Comparison of ENCODE assay signal across 12 mouse cellular contexts in genomic region chr19:5872528-5872927, GRCm38 (mm10). TPM values are rescaled to one million over a fixed set of nuclear protein-coding genes. Genes with fewer than 3 reads are reported as not detected.
DNase-seq lines count a peak whose midpoint lies in the region; ATAC-seq and TF ChIP-seq lines count a peak whose summit lies in the region.
"Had no signal": no experiment of that assay in that cellular context is flagged by ENCODE, and none has a peak within 500 bp of the region (broad histone marks: within the 10 kb centered on the region; RNA-seq: fewer than 3 reads in every experiment).

No protein-coding gene starts in this region.

- no peak for TF ChIP-seq POLR2A in spleen, adult 2 months (IDR thresholded peaks at IDR 0.05; ENCODE audit: low read depth, low read length)

- no peak overlapping the region for H3K27ac ChIP-seq in heart, embryonic 14.5 days (replicated peaks in 1 of 2; ENCODE audit: control insufficient read depth in 1 of 2, insufficient read depth in 1 of 2, low read depth in 2 of 2, low read length in 2 of 2)
- H3K27ac ChIP-seq in spleen, adult 2 months (ENCODE audit: insufficient read depth, low read length) = peak overlapping the region; percentile 88
- peak overlapping the region; percentile 60; the same call in 1 of the 2 replicates for H3K27ac ChIP-seq in liver, embryonic 13.5 days

- H3K9ac ChIP-seq in heart, embryonic 14.5 days (ENCODE audit: low read length) = no peak overlapping the region; the same call in 1 of the 2 replicates
- peak overlapping the region; percentile 14; the same call in 1 of the 2 replicates for H3K9ac ChIP-seq in liver, embryonic 13.5 days

- no peaks in the 10 kb centered on the region for H3K27me3 ChIP-seq in heart, embryonic 14.5 days (ENCODE audit: control insufficient read depth, insufficient read depth, low read length)
- no peaks in the 10 kb centered on the region for H3K27me3 ChIP-seq in spleen, adult 2 months (ENCODE audit: control insufficient read depth, insufficient read depth, low read length)
- no peaks in the 10 kb centered on the region for H3K27me3 ChIP-seq in liver, embryonic 13.5 days

- H3K4me2 ChIP-seq in heart, embryonic 14.5 days (ENCODE audit: low read length) = peak overlapping the region; percentile 29; the same call in 1 of the 2 replicates
- peak overlapping the region; percentile 90; the same call in 1 of the 2 replicates for H3K4me2 ChIP-seq in liver, embryonic 13.5 days

- peaks cover 46% of the 10 kb centered on the region for H3K36me3 ChIP-seq in heart, embryonic 14.5 days (ENCODE audit: control insufficient read depth, insufficient read depth, low read length)
- peaks cover 18% of the 10 kb centered on the region for H3K36me3 ChIP-seq in spleen, adult 2 months (ENCODE audit: control insufficient read depth, insufficient read depth, low read length)
- peaks cover 30% of the 10 kb centered on the region for H3K36me3 ChIP-seq in liver, embryonic 13.5 days

- H3K4me1 ChIP-seq in heart, embryonic 14.5 days (ENCODE audit: control insufficient read depth in 2 of 2, insufficient read depth in 2 of 2, low read length in 2 of 2) = peaks cover 19 to 41% of the 10 kb centered on the region in 2 experiments
- H3K4me1 ChIP-seq in spleen, adult 2 months (ENCODE audit: control insufficient read depth, insufficient read depth, insufficient read length) = peaks cover 24% of the 10 kb centered on the region
- H3K4me1 ChIP-seq in liver, embryonic 13.5 days (replicated peaks) = peaks cover 60% of the 10 kb centered on the region

- no peak for DNase-seq in heart, postnatal 14 days
- DNase-seq in spleen, adult 2 months (ENCODE audit: low read depth in 1 of 2, low spot score in 2 of 2) = no peak
- DNase-seq in spleen, adult 18-20 months = no peak
- no peak for DNase-seq in liver, embryonic 13.5 days
- DNase-seq in cerebellum, postnatal 4 days (ENCODE audit: low spot score in 2 of 2) = no peak
- DNase-seq in yolk sac, embryonic 10.5 days (ENCODE audit: low spot score) = no peak
- DNase-seq: cerebellum, postnatal 36 days; gastrocnemius, postnatal 14 days; lung, adult 2 months had no signal

- no peak for ATAC-seq in heart, embryonic 14.5 days (ENCODE audit: insufficient number of reproducible peaks, insufficient read depth, low FRiP score, low read depth)
- ATAC-seq in liver, embryonic 13.5 days (ENCODE audit: low read depth) = no peak
- ATAC-seq: intestine, embryonic 16.5 days; midbrain, embryonic 16.5 days had no signal

- intact Hi-C loops in heart, postnatal 14 days (cut with DNase I) = no loop called here

- TF ChIP-seq CTCF in spleen, adult 2 months (IDR thresholded peaks at IDR 0.05; ENCODE audit: extremely low read depth, insufficient read depth, insufficient read length, insufficient replicate concordance) = no peak

- 76% methylated on average over 4 of the region's 4 CpGs for WGBS in heart, embryonic 14.5 days
- 42% methylated on average over 4 of the region's 4 CpGs for WGBS in spleen, adult 2 months
- WGBS in liver, embryonic 13.5 days (ENCODE audit: insufficient replicate concordance) = 45% methylated on average over 4 of the region's 4 CpGs

- H3K9me3 ChIP-seq in heart, embryonic 14.5 days (ENCODE audit: control insufficient read depth, low read length) = no peaks in the 10 kb centered on the region
- H3K9me3 ChIP-seq in liver, embryonic 13.5 days (replicated peaks) = no peaks in the 10 kb centered on the region

- H3K4me3 ChIP-seq in heart, embryonic 14.5 days (ENCODE audit: control insufficient read depth in 1 of 2, insufficient read depth in 1 of 2, low read depth in 1 of 2, low read length in 2 of 2) = no peak overlapping the region
- peak overlapping the region; percentile 40 for H3K4me3 ChIP-seq in spleen, adult 2 months (ENCODE audit: extremely low read depth, insufficient read depth, insufficient read length)
- no peak overlapping the region for H3K4me3 ChIP-seq in liver, embryonic 13.5 days (replicated peaks)

RNA-seq across cellular contexts. Expression of gene Frmd8, which starts 2.5 kb away (rescaled TPM):
- polyA plus RNA-seq in heart, embryonic 14.5 days (2014; fragmentation: Nextera tagmentation; extraction: Ambion mirVana) = 18.5 and 19.2 TPM in 2 replicates
- 10 to 100 TPM; 15.6 to 15.8 TPM for total RNA-seq in heart, postnatal 14 days (2021)
- 42.3 and 43.9 TPM in 2 replicates for polyA plus RNA-seq in spleen, adult 2 months (2012; rRNA removed)
- 13.9 and 15.8 TPM in 2 replicates for polyA plus RNA-seq in liver, embryonic 13.5 days (2015; fragmentation: Nextera tagmentation; extraction: Ambion mirVana)

RNA-seq across cellular contexts. Expression of gene Slc25a45, which starts 5.1 kb away (rescaled TPM):
- polyA plus RNA-seq in heart, embryonic 14.5 days (2014; fragmentation: Nextera tagmentation; extraction: Ambion mirVana) = 1.7 and 2.8 TPM in 2 replicates
- total RNA-seq in heart, postnatal 14 days (2021) = 1 to 10 TPM; 3.3 to 4.5 TPM
- 36.6 and 37.6 TPM in 2 replicates for polyA plus RNA-seq in spleen, adult 2 months (2012; rRNA removed)
- 5.7 and 6.8 TPM in 2 replicates for polyA plus RNA-seq in liver, embryonic 13.5 days (2015; fragmentation: Nextera tagmentation; extraction: Ambion mirVana)

RNA-seq across cellular contexts. Expression of gene Tigd3, which starts 21.4 kb away (rescaled TPM):
- polyA plus RNA-seq in heart, embryonic 14.5 days (2014; fragmentation: Nextera tagmentation; extraction: Ambion mirVana) = 1.1 and 1.8 TPM in 2 replicates
- total RNA-seq in heart, postnatal 14 days (2021) = under 1 TPM; 0.79 to 0.93 TPM
- 1.3 TPM in 2 replicates for polyA plus RNA-seq in spleen, adult 2 months (2012; rRNA removed)
- 2.5 TPM in 2 replicates for polyA plus RNA-seq in liver, embryonic 13.5 days (2015; fragmentation: Nextera tagmentation; extraction: Ambion mirVana)

RNA-seq across cellular contexts. Expression of gene Dpf2, which starts 40.3 kb away (rescaled TPM):
- polyA plus RNA-seq in heart, embryonic 14.5 days (2014; fragmentation: Nextera tagmentation; extraction: Ambion mirVana) = 85.8 and 86.9 TPM in 2 replicates
- total RNA-seq in heart, postnatal 14 days (2021) = 100 to 1,000 TPM; 101 TPM
- polyA plus RNA-seq in spleen, adult 2 months (2012; rRNA removed) = 59.9 and 74.8 TPM in 2 replicates
- 56.7 and 60.0 TPM in 2 replicates for polyA plus RNA-seq in liver, embryonic 13.5 days (2015; fragmentation: Nextera tagmentation; extraction: Ambion mirVana)

RNA-seq across cellular contexts. Expression of gene Cdc42ep2, which starts 52.1 kb away (rescaled TPM):
- polyA plus RNA-seq in heart, embryonic 14.5 days (2014; fragmentation: Nextera tagmentation; extraction: Ambion mirVana) = 9.1 and 9.7 TPM in 2 replicates
- total RNA-seq in heart, postnatal 14 days (2021) = 10 to 100 TPM in 1 of 2 experiments, 1 to 10 TPM in 1; 9.9 to 12.0 TPM
- polyA plus RNA-seq in spleen, adult 2 months (2012; rRNA removed) = 8.1 and 8.2 TPM in 2 replicates
- 2.7 and 3.0 TPM in 2 replicates for polyA plus RNA-seq in liver, embryonic 13.5 days (2015; fragmentation: Nextera tagmentation; extraction: Ambion mirVana)

Comparison
In these comparisons a context has a peak if more than half of its experiments do, and no peak if none do; other contexts are left out.
1. H3K27ac ChIP-seq: peak in spleen, adult 2 months (single experiment) and liver, embryonic 13.5 days (single experiment); none in heart, embryonic 14.5 days (0 of 2).